Mouse (Mus musculus): Measurements from ENCODE around the gene Otop2.

GRCm38 (mm10) chr11:115326730-115327129 is 19.8 kb downstream of the Otop2 start:
- TF ChIP-seq CTCF (IDR thresholded peaks at IDR 0.05) (no peak), EP300 (IDR thresholded peaks at IDR 0.05) (no peak)

Data from lung, postnatal 0 days (tissue).